Mouse (Mus musculus) gonadal fat pad, adult 2 months (tissue): ENCODE data around the gene C1qb. TPM values are rescaled to one million over a fixed set of nuclear protein-coding genes. Genes with fewer than 3 reads are reported as not detected.

Experiments
- DNase-seq: peaks from one replicate; pipeline ENCODE4 v3.0.0-alpha.2; 2012; ENCODE audit warnings: low read depth
- polyA plus RNA-seq: library from polyadenylated mRNA; depleted of rRNA; stranded (reverse); fragments of >200 nt; gene quantifications from 2 replicates; pipeline ENCODE4 v1.2.3, GENCODE M21; 2012; rRNA removed

The C1qb gene
- polyA plus RNA-seq, 1 experiment = 203 TPM

DNA sequence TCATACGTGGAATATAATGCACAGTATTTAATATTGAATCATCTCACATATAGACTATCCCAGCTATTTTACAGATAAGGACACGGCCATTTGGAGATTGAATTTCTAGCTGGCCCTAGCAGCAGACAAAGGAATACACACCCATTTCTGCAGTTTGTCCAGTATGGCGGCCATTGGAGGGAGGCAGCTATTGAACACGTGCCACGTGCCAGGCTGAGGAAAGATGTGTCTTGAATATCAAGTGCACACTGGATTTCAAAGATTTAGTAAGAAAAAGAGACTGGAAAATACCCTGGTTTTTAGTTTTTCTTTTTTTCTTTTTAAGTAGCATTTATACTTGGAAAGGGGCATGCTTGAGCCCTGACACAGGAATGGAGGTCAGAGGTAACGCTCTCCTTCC, 38.8 kb downstream of the C1qb start:
- no peak for DNase-seq

DNA sequence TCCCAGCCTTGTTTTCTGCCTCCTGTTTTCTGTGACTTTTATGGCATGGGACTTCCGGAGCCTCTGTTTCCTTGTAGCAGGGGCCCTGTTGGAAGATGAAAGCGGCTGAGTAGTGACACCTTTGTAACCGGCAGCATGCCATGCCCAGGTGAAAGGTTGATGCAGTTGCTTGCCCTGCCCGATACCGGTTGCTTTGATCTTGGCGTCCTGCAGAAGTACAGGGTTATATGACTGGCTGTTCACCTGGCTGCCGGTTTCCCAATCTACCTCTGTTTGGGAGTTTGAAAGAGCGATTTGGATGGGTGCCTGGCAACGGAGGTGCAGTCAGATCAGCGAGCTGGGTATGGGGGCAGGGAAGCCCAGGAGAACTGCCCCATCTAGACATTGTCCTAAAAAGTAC, 43.2 kb downstream of the C1qb start:
- no peak for DNase-seq

- no peak for DNase-seq
These were observed 44.0 kb downstream of the C1qb start for GRCm38 (mm10) chr4:136842033-136842432.

GRCm38 (mm10) chr4:136841056-136841455, 44.9 kb downstream of the C1qb start:
- no peak for DNase-seq

GRCm38 (mm10) chr4:136838462-136838861, 47.5 kb downstream of the C1qb start:
- no peak for DNase-seq

DNA sequence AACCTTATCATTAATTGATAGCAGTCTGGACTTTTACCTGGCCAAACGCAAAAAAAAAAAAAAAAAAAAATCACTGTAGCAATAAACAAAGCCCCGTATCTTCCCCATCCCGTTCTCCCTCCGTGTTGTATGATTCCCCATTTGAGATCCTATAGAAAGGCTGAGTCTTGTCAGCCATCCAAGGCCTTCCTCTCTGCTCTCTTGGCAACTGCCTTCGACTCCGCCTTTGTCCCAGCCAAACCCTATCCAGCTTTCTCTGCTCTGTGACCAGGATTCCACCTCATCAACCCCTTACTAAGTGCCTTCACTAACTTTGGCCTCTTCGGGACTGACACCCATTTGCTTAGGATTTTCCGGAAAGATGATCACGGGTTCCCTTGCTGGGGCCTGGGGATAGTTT, 48.0 kb downstream of the C1qb start:
- no peak for DNase-seq

DNA sequence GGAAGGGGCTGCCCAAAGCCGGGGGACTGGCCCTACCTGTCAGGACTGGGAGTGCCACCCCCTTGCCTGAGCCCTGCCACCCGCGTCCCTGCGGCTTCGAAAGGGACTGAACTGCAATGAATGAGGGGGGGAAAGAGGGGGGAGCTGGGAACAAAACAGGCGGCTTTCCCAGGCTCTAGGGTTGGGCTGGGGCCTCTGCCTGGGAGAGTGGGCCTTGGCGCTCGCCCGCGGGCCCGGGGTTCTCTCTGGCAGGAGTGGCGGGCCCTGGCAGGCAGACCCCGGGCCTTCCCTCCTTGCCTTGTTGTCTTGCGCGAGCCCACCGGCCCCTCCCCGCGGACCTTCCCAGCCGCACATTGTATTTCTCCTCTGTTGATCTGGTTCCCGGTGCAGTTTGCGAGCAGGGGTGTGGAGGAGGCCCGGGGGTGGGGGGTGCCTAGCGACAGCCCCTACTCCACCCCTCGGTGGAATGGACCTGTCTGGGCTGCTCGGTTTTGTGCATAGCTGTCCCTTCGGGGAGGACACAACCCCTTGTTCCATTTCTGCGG, 49.5 kb downstream of the C1qb start:
- DNase-seq = no peak

- no peak for DNase-seq
These were observed 50.2 kb downstream of the C1qb start, which contains the start of gene Ephb2 for GRCm38 (mm10) chr4:136835621-136836386. Gene Ephb2 (minus strand): TSS chr4:136835988.

DNA sequence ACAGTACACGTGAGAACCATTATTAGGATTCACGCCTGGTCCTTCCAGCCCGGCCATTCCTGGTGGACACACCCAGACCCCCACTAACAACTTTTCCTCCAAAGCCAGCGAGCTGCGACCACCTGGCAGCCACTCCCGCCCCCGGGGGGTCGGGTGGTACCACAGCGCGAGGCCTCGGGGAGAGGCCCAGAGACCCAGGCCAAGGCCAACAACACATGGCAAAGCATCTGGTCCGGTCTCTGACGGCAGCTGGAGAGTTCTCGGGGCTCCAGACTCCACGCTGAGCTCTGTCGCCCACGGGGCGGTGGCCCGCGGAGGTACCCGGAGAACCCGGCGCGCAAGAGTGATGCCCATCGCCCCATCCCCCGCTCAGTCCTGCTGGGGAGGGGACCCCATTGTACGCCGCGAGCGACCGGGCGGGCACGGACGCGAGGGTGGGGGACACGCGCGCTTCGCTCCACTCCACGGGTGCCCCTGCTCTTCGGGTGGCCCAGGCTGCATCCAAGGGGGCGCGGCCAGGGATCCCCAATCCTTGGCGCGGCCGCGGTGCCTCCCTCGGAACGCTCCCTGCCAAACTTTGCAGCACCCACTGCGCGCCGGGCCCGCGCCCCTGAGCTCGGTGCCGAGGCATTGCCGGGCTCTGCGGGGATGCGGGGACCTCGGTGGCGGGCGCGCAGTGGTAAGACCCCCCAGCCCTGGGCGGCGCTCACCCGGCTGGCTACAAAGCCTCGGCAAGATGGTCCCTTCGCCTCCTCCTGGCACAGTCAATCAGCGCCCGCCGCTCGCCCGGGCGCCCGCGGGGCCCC, 51.0 kb downstream of the C1qb start:
- no peak for DNase-seq

- no peak for DNase-seq
These were observed 51.6 kb downstream of the C1qb start for GRCm38 (mm10) chr4:136834439-136834814.

DNA sequence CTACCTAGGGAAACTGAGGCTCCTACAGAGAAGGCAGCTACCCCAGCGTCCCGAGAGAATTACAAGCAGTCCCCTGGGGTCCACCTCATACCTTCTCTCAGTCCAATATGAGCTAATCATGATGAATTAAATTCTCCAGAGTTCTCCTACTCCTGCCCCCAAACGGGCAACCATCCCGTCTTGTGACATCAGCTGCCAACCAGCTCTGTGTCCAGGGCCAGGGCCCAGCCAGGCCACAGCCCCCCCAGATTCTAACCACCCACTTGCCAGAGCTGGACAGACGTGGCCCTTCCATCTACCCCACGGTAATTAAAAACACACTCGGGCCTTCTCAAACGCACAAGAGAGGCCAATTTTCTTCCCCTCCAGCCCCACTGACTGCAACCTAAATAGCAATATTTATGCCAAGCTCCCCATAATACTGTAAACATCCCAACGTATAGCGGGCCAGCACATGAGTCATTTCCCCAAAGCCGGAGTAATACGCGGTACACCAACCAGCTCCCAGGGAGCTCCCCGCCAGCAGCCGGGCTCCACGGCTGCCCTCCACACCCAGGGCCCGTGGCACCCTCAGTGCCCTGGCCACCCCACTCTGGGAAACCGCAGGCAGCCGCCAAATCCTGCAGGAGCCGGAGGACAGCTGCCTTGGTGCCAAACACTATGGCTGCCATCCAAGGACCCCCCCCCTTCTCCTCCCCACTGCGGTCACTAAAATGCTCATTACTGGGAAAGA, 52.2 kb downstream of the C1qb start:
- no peak for DNase-seq

DNA sequence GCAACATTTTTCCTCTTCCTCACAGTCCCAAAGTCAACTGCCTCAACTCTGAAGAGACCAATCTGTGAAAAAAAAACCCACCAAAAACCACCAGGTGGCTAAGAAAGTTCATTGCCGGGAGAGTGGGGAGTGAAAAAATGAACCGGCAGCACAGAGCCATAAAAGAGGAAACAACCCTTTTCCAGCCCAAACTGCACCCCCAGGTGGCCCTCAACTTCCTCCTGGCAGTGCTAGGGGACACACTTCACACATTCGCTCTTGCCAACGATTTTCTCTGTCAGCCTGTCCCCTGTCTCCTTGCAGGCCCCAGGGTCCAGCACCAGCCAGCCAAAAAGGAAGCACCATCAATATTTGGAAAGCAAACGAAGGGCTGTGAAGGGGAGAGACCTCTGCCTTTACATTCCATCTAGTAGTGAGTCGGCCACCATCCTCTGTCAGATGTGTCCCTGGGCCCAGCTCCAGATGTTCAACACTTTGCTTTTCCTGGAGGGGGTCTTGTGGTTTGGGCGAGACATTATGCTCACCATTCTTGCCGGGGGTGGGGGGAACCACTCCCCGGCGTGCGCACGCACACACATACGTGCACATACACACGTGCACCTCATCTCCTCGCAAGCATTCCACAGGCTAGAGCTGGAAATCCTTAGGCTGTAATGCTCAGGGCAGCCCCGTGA, 53.3 kb downstream of the C1qb start:
- DNase-seq = no peak

DNA sequence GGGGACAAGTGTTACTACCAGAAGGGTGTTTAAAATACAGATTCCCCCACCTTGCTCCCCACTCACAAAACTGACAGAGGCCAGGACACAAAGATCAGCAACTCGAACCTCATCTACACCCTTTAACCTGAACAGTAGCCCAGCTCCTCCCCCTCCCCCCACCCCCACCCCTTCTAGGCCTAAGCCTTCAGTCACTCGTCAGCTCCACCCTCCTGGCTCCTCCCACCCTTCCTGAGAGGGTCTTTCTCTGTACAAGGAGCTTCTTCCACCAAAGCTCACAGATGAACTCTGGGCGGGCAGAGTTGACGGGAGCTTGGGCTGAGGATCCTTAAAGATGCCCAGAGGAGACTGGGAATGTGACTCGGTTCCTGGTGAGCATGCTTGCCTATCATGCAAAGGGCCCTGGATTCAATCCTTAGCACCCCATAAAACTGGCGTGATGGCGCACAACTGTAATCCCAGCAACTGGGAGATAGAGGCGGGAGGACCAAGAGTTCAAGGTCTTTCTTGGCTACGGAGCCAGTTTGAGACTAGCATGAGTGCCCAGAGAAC, 55.6 kb downstream of the C1qb start:
- no peak for DNase-seq

Other genes with a start within 250 kb of the C1qb start
- gene Ephb2, start 50.2 kb downstream of the C1qb start, polyA plus RNA-seq = 14.4 and 20.6 TPM in 2 replicates
- gene C1qc, start 6.9 kb upstream of the C1qb start, polyA plus RNA-seq = 129 and 179 TPM in 2 replicates
- 93.9 and 119 TPM in 2 replicates for gene C1qa, start 12.6 kb upstream of the C1qb start, polyA plus RNA-seq
- gene Epha8, start 70.6 kb upstream of the C1qb start, polyA plus RNA-seq = 0.34 and 0.47 TPM in 2 replicates
- gene Zbtb40, start 162.6 kb upstream of the C1qb start, polyA plus RNA-seq = 5.9 and 6.8 TPM in 2 replicates